Mouse (Mus musculus): Measurements from ENCODE around the gene Bahcc1.

The Bahcc1 gene

DNA sequence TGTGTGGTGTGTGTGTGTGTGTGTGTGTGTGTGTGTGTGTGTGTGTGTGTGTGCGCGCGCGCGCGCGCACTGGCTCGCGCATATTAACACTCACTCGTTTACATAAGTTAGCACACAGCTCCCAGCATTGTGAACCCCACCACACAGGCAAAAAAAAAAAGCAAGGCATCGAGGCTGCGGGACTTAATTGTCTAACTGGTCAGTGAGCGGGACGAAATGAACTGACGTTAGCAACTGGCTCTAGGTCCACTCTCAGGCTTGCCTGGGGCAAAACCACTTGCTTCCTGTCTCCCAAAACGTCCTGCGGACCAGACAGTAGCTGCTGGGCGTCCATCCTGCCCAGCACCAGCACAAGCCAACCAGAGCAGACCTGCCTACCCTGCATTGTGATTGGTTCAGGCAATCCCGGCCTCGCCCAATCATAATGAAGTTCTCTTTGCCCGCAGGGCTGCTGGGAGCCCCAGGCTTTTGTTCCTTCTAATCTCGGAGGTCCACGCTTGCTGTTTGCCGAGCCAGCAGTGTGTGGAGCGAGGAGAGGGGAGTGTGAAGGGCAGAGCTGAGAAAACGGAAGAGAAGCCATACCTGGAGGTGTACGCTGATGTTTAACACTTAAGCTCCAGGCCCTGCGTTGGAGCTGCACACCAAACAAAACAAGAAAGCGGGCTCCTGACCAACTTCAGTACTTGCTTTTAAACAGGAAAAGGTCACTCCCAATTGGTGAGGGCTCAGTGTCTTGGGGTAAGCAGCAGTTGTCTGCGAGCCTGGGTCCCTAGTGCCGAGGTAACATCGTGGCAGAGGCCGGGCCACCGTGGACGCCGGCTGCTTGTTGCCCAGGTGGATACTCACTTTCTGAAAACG lies 83.3 kb downstream of the Bahcc1 start:
- DNase-seq (ENCODE audit: low spot score): peak; percentile 93

DNA sequence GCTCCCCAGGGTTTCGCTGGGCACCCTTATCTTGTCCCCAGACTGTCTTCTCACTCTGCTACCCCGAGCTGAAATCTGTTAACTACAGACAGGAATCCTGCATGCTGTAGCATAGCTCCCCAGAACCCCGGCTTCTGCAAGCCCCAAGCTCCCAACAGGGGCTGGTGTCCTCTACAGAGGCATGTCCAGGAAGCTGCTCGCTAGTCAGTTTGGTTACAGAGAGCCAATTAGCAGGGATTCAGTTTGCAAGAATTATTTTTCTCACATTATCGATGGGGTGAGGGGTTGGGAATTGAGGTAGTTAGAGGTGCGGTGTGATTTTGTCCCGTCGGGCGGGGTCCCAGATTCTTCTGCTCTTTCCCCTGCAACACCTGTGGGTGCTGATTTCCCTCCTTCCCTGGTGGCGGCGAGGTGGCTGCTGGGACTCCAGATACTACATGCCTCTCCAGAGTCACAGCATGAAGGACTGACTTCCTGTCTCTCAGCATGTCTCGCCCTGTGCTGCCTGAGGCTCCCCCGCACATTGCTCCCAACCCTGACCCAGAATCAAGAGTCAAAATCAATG lies 84.0 kb downstream of the Bahcc1 start:
- no peak for DNase-seq (ENCODE audit: low spot score)

DNA sequence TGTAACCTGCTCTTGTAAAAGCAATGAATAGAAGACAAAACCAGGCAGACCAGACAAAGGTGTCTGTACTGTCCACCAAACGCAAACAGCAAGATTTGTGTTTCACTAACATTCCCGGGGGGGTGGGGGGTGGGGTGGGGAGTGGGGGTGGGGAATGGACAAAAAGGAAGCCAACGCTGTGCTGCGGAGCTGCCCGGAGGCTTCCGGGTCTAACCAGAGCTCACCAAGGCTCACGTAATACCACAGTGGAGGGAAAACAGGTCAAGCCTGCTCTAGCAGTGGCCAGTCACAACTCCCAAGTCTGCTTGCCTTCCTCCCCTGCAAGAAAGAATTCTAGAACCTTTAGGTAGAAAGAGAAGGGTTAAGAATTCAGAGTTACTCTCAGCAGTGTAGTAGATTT lies 84.7 kb downstream of the Bahcc1 start:
- no peak for DNase-seq (ENCODE audit: low spot score)

DNA sequence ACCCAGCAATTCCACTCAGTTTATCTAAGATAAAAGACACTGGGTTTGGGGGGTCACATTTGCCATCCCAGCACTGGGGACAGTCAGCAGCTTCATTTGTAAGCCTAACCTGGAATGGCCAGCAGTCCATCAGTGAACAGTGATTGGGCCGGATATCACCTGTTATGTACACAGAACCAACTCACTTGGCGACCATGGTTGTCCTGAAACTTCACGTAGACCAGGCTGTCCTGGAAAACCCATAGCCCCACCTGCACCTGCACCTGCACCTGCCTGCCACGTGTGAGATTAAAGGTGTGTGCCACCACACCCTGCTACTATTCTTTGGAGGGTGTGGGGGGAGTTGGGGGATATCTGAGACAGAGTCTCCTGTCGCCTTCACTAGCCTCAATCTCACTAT lies 86.6 kb downstream of the Bahcc1 start:
- no peak for DNase-seq (ENCODE audit: low spot score)

DNA sequence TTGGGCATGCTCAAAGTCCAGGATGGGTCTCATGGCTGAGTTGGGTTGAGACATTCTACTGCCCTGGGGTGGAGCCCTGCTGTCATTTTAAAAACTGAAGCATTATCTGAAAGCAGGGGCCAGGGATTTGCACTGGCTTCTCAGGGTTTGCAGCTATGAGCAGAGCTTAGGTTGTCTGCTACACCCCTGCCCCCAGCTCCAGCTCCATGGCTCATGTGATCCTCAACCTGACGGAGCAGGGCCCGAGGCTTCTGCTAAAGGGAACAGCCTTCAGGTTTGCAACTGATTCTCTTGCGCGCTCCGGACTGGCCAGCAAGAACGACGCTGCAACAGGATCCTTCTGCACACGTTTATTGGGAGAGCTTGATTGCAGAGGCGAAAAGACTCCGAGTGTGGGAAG lies 87.4 kb downstream of the Bahcc1 start:
- DNase-seq (ENCODE audit: low spot score): no peak

DNA sequence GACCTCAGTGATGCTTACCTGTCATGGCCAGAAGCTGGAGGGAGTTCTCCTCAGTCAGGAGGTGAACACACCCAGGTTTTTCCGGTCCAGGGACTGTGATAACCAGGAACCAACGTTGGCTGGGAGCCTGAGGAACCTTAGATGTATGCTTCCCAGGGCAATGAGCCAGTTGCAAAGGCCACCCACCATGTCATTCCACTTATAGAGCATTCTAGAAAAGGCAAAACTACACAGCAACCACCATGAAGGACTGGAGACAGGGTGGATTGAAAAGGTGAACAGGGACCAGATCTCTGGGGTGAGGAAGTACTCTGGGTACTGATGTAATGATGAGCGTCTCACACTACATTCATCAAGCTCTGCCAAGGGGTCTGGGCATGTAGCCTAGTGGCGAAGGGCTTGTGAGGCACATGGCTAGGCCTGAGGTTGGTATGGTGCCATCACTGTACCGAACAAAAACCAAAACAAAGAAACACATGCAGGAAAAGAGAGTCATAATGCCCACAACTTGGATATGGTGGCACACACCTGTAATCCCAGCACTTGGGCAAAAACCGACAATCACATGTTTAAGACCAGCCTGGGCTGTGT lies 102.8 kb downstream of the Bahcc1 start:
- no peak for DNase-seq (ENCODE audit: low spot score)

DNA sequence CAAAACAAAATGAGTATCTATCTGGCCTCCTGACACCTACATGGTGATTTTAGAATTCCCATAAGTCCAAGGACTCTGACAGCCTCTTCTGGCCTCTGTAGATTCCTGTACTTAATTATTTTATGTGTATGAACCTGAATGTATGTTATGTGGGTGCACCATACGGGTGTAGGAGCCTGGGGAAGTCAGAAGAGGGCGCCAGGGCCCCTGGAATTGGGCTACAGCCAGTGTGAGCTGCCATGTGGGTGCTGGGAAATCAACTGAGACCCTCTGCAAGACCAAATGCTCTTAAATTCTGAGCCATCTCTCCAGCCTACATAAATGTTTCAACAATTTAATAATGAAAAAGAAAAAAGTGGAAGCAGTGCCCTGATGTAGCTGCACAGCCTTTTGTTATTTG lies 104.7 kb downstream of the Bahcc1 start:
- no peak for DNase-seq (ENCODE audit: low spot score)

DNA sequence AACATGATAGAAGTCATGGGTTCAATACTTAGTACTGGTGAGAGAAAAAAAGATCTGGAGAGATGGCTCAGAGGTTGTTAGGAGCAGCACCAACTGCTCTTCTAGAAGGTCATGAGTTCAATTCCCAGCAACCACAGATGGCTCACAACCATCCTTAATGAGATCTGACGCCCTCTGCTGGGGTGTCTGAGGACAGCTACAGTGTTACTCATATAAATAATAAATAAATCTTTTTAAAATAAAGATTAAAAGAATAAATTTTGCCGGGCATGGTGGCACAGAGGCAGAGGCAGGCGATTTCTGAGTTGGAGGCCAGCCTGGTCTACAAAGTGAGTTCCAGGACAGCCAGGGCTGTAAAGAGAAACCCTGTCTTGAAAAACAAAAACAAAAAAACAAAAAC lies 106.0 kb downstream of the Bahcc1 start:
- no peak for DNase-seq (ENCODE audit: low spot score)

DNA sequence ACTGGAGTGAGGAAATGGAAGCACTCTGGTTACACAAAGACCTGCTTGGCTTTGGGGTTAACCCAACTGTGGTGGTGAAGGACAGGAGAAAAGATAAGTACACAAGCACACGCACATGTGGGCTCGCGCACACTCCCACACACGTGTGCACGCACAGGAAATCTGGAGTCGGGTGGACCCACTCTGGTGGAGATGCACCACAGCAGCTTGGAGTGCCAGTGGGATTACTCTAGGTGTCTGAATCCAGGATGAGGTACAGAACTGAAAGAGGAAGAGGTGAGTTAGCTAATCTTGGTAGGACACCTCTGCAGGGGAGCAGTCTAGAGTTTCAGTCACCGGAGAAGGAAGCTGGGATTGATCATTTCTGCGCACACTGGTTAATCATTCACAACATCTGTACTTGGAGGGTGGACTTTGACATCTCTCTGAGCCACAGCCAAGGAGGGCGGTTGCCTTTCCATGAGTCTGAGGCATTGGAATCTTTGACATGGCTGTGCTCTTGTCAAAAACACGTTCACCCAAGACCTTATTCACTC lies 107.3 kb downstream of the Bahcc1 start:
- no peak for DNase-seq (ENCODE audit: low spot score)

DNA sequence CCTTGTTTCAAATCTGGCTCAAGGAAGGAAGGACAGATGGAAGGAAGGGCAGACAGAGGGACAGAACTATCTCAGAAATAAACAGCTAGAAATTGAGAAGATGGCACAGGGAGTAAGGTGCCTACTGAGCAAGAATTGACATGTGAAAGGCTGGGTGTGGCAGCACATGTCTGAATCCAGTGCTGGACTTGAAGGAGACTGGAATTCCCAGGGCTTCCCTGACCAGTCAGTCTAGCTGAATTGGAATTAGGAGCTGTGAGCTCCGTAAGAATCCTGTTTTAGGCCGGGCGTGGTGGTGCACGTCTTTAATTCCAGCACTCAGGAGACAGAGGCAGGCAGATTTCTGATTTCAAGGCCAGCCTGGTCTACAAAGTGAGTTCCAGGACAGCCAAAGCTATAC lies 108.9 kb downstream of the Bahcc1 start:
- DNase-seq (ENCODE audit: low spot score): no peak

Measured in testis, postnatal 14 days (tissue).